Mouse (Mus musculus) ES-E14 (cell line): ENCODE results near the gene Otud7a. TPM values are rescaled to one million over a fixed set of nuclear protein-coding genes. Genes with fewer than 3 reads are reported as not detected.

ENCODE experiments used
- DNase-seq: peaks from one replicate; pipeline ENCODE4 v3.0.0-alpha.2; 2013; ENCODE audit warnings: low read depth, low spot score
- H3K27ac ChIP-seq: 2 replicates; pipeline ENCODE4 v1.5.1; 2012; ENCODE audit warnings: low read depth, mild to moderate bottlenecking, low read length, moderate library complexity, mixed read lengths; ENCODE audit not compliant: poor library complexity, insufficient read depth, severe bottlenecking
- H3K36me3 ChIP-seq: 2 replicates; pipeline ENCODE4 v1.6.1; 2012; ENCODE audit warnings: mild to moderate bottlenecking, low read length, moderate library complexity, mixed read lengths; ENCODE audit not compliant: control insufficient read depth, poor library complexity, insufficient read depth, severe bottlenecking
- H3K4me1 ChIP-seq, 2 experiments: fragments of 150-350 bp in 1 of 2; sonication (generic) in 1 of 2; 2 replicates each; pipeline ENCODE4 v1.6.1; 2012; ENCODE audit warnings: low read length in 2 of 2, mild to moderate bottlenecking in 1 of 2, mixed read lengths in 1 of 2; ENCODE audit not compliant: control insufficient read depth in 2 of 2, insufficient read depth in 2 of 2, poor library complexity in 1 of 2
- H3K4me3 ChIP-seq, 2 experiments: fragments of 150-350 bp in 1 of 2; sonication (generic) in 1 of 2; 2 replicates each; pipeline ENCODE4 v1.5.1; 2012; ENCODE audit warnings: low read length in 2 of 2, low read depth in 1 of 2, mild to moderate bottlenecking in 1 of 2, mixed read lengths in 1 of 2; ENCODE audit not compliant: insufficient read depth in 1 of 2, poor library complexity in 1 of 2, severe bottlenecking in 1 of 2
- H3K9ac ChIP-seq: 2 replicates; pipeline ENCODE4 v1.6.1; 2012; ENCODE audit warnings: low read depth, mild to moderate bottlenecking, low read length, mixed read lengths; ENCODE audit not compliant: poor library complexity, insufficient read depth, severe bottlenecking
- H3K9me3 ChIP-seq: fragments of 150-350 bp; sonication (generic); 2 replicates; pipeline ENCODE4 v1.6.1; 2012; ENCODE audit warnings: low read depth, mild to moderate bottlenecking, low read length; ENCODE audit not compliant: control insufficient read depth, insufficient read depth
- CHD2 ChIP-seq: IDR thresholded peaks from 2 replicates; pipeline ENCODE4 v1.6.1; 2014; ENCODE audit warnings: mild to moderate bottlenecking, low read depth, low read length, inconsistent platforms
- HCFC1 ChIP-seq: IDR thresholded peaks from 2 replicates; pipeline ENCODE4 v1.6.1; 2012; ENCODE audit warnings: low read length, inconsistent platforms, borderline replicate concordance; ENCODE audit not compliant: insufficient read depth
- MAFK ChIP-seq: IDR thresholded peaks from 2 replicates; pipeline ENCODE4 v1.6.1; 2014; ENCODE audit warnings: mild to moderate bottlenecking, low read depth, low read length, inconsistent platforms; ENCODE audit not compliant: insufficient read depth
- ZC3H11A ChIP-seq: IDR thresholded peaks from 2 replicates; pipeline ENCODE4 v1.6.1; 2012; ENCODE audit warnings: low read depth, mild to moderate bottlenecking, inconsistent platforms, low read length, borderline replicate concordance
- ZNF384 ChIP-seq: IDR thresholded peaks from 2 replicates; pipeline ENCODE4 v1.6.1; 2012; ENCODE audit warnings: low read depth, low read length, inconsistent platforms
- in situ Hi-C, 2 experiments: fragments of 600-800 bp; cut with MboI; formaldehyde crosslinking; loops; one replicate each; pipeline ENCODE4 v1.15.1; 2025; ENCODE audit warnings: low sequenced_read_pairs in 2 of 2, inconsistent platforms in 1 of 2; ENCODE audit not compliant: unreplicated experiment in 2 of 2
- total RNA-seq: library from RNA; depleted of rRNA; stranded (reverse); fragments of 300-350 nt; gene quantifications from 2 replicates; pipeline ENCODE4 v1.2.3, GENCODE M21; 2012

Gene Otud7a
- total RNA-seq, 1 experiment: 0.98 TPM

GRCm38 (mm10) chr7:63644002-63644401 is 199.5 kb downstream of the Otud7a start:
- in situ Hi-C loops: no loop called here
- no peaks in the 10 kb centered on the region for H3K36me3 ChIP-seq
- no peak overlapping the region for H3K27ac ChIP-seq
- no peaks in the 10 kb centered on the region for H3K4me1 ChIP-seq
- no peak for DNase-seq
- TF ChIP-seq ZNF384 (no peak), CHD2 (no peak), HCFC1 (no peak), ZC3H11A (no peak), MAFK (no peak)
- H3K4me3 ChIP-seq: no peak overlapping the region
- no peak overlapping the region for H3K9ac ChIP-seq
- no peaks in the 10 kb centered on the region for H3K9me3 ChIP-seq

DNA sequence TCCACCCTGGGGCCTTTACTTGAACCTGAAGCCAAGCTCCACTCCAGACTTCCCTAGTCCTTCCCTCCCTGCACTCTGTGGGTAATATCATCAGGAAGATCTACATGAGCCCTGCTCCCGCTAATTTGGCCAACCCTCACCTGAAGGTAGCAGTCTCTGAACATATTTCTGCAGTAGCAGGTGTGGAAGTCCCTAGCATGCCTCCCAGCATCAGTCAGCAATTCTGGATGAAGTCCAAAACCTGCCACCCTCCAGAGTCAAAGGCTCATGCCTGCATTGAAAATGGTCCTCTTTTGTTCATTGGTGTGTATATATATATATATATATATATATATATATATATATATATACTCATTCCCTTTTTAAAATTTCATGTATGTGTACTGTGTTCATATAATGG is 202.6 kb downstream of the Otud7a start:
- Histone ChIP-seq H3K4me3 (no peak overlapping the region), H3K9ac (no peak overlapping the region), H3K4me1 (no peaks in the 10 kb centered on the region), H3K36me3 (no peaks in the 10 kb centered on the region), H3K27ac (no peak overlapping the region), H3K9me3 (no peaks in the 10 kb centered on the region)
- in situ Hi-C loops: no loop called here
- TF ChIP-seq ZNF384: no peak
- TF ChIP-seq HCFC1: no peak
- no peak for TF ChIP-seq CHD2
- DNase-seq: no peak

DNA sequence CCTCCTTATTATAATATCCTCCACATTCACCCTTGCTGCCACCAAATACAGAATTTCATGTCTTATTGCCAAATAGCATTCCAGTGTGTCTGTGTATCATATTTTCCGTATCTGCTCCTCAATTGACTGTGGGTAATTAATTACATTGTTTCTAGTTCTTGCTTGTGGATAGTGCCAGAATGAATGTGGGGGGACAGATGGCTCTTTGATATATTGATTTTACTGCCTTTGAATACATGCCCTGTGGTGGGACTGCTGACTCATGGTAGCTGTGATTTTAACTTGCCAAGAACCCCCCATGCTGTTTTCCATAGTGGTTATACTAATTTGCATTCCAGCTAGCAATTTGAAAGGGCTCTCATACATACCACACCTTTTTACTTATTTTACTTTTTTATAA is 215.7 kb downstream of the Otud7a start:
- no peak for DNase-seq
- no peak overlapping the region for H3K4me3 ChIP-seq
- no peaks in the 10 kb centered on the region for H3K36me3 ChIP-seq
- no peaks in the 10 kb centered on the region for H3K4me1 ChIP-seq
- in situ Hi-C loops: no loop called here
- no peak overlapping the region for H3K9ac ChIP-seq
- TF ChIP-seq ZNF384 (no peak), CHD2 (no peak), HCFC1 (no peak), MAFK (no peak), ZC3H11A (no peak)
- H3K27ac ChIP-seq: no peak overlapping the region
- no peaks in the 10 kb centered on the region for H3K9me3 ChIP-seq

- Histone ChIP-seq H3K36me3 (no peaks in the 10 kb centered on the region), H3K4me1 (no peaks in the 10 kb centered on the region)
Observed at GRCm38 (mm10) chr7:63662757-63663156, 218.2 kb downstream of the Otud7a start.

GRCm38 (mm10) chr7:63665496-63665895 is 220.9 kb downstream of the Otud7a start:
- Histone ChIP-seq H3K27ac (no peak overlapping the region), H3K4me1 (no peaks in the 10 kb centered on the region), H3K4me3 (no peak overlapping the region), H3K9me3 (no peaks in the 10 kb centered on the region), H3K9ac (no peak overlapping the region), H3K36me3 (no peaks in the 10 kb centered on the region)
- in situ Hi-C loops: no loop called here
- TF ChIP-seq CHD2 (no peak), MAFK (no peak), ZC3H11A (no peak), ZNF384 (no peak), HCFC1 (no peak)
- no peak for DNase-seq

More at GRCm38 (mm10) chr7:63662757-63663156, 218.2 kb downstream of the Otud7a start:
- Histone ChIP-seq H3K4me3 (no peak overlapping the region), H3K9ac (no peak overlapping the region), H3K9me3 (no peaks in the 10 kb centered on the region), H3K27ac (no peak overlapping the region)
- TF ChIP-seq CHD2 (no peak), HCFC1 (no peak), ZNF384 (no peak), MAFK (no peak), ZC3H11A (no peak)
- in situ Hi-C loops: no loop called here
- no peak for DNase-seq
